Mouse (Mus musculus): ENCODE measurements around the gene Dlg1.

DNA sequence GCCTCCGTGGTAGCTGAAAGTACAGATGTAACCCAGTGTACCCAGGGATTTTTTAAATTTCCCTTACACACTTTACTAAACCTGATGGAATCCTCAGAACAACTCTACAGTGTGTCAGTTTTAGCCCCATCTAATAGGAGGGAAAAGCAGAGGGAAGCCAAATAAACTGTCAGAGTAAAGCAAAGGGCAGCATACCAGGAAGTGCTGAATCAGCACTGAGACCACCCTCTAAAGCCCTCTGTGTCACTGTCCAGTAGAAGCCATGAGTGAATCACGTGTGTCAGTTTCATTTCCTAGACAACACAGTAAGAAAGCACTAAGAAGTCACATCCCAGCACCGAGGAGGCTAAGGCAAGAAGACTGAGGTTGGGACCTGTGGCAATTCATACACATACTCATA, 174.1 kb downstream of the Dlg1 start:
- TF ChIP-seq CTCF (IDR thresholded peaks at IDR 0.05; ENCODE audit: extremely low read depth, insufficient read depth, insufficient read length, insufficient replicate concordance) (no peak), POLR2A (IDR thresholded peaks at IDR 0.05; ENCODE audit: low read depth, low read length) (no peak)
